Mouse (Mus musculus) forebrain, embryonic 11.5 days (tissue): ENCODE data around the gene Mast4. TPM values are rescaled to one million over a fixed set of nuclear protein-coding genes. Genes with fewer than 3 reads are reported as not detected.

Experiments
- ATAC-seq: fragments of 200-750 bp; cut with Nextera tagmentation; replicated peaks from 2 replicates; pipeline ENCODE4 v1.8.0; 2017; ENCODE audit warnings: moderate TSS enrichment; ENCODE audit not compliant: low FRiP score
- DNase-seq: peaks from one replicate; pipeline ENCODE4 v3.0.0-alpha.2; 2017; ENCODE audit warnings: low spot score
- H3K27ac ChIP-seq: fragments of 300-500 bp; sonication (generic); 2 replicates; pipeline ENCODE4 v1.5.1; 2014; ENCODE audit warnings: low read depth, low read length
- H3K27me3 ChIP-seq: fragments of 300-500 bp; sonication (generic); 2 replicates; pipeline ENCODE4 v1.6.1; 2014; ENCODE audit warnings: mild to moderate bottlenecking, low read length, mixed read lengths; ENCODE audit not compliant: control insufficient read depth, insufficient read depth
- H3K36me3 ChIP-seq: fragments of 300-500 bp; sonication (generic); 2 replicates; pipeline ENCODE4 v1.6.1; 2014; ENCODE audit warnings: mild to moderate bottlenecking, low read length, moderate library complexity, mixed read lengths; ENCODE audit not compliant: control insufficient read depth, insufficient read depth
- H3K4me1 ChIP-seq: fragments of 300-500 bp; sonication (generic); replicated peaks from 2 replicates; pipeline ENCODE4 v1.6.1; 2014; ENCODE audit warnings: low read length, mixed read lengths; ENCODE audit not compliant: control insufficient read depth, insufficient read depth
- H3K4me2 ChIP-seq: fragments of 300-500 bp; sonication (generic); 2 replicates; pipeline ENCODE4 v1.6.1; 2014; ENCODE audit warnings: low read depth, mild to moderate bottlenecking, low read length, moderate library complexity, mixed read lengths; ENCODE audit not compliant: severe bottlenecking
- H3K4me3 ChIP-seq: fragments of 300-500 bp; sonication (generic); 2 replicates; pipeline ENCODE4 v1.5.1; 2014; ENCODE audit warnings: low read depth, low read length
- H3K9ac ChIP-seq: fragments of 300-500 bp; sonication (generic); 2 replicates; pipeline ENCODE4 v1.6.1; 2014; ENCODE audit warnings: low read length
- H3K9me3 ChIP-seq: fragments of 300-500 bp; sonication (generic); 2 replicates; pipeline ENCODE4 v1.6.1; 2016; ENCODE audit warnings: low read length, mixed read lengths; ENCODE audit not compliant: control insufficient read depth
- WGBS: fragments of 180-500 bp; shearing (Covaris S2); extraction: QIAGEN DNeasy Blood & Tissue Kit; methylation state at CpG from one replicate; pipeline ENCODE4 v1.1.7; 2014; 5-methylcytosine and 5-hydroxymethylcytosine counted together
- polyA plus RNA-seq: library from polyadenylated mRNA; unstranded; fragments of >200 nt; fragmentation: Nextera tagmentation; extraction: Ambion mirVana; gene quantifications from 2 replicates; pipeline ENCODE4 v1.2.1, GENCODE M21; 2014

Mast4 gene
- polyA plus RNA-seq, 1 experiment from 2014 or later, result 23.5 TPM

- DNase-seq, result no peak
- H3K9me3 ChIP-seq, result no peaks in the 10 kb centered on the region
- no peak overlapping the region for H3K27ac ChIP-seq
- H3K4me3 ChIP-seq, result no peak overlapping the region
- no peak overlapping the region for H3K9ac ChIP-seq
- no peak overlapping the region for H3K4me2 ChIP-seq
- no peak for ATAC-seq
- no peaks in the 10 kb centered on the region for H3K36me3 ChIP-seq
- no peaks in the 10 kb centered on the region for H3K4me1 ChIP-seq
- WGBS, result 58% methylated on average over 4 of the region's 4 CpGs
- no peaks in the 10 kb centered on the region for H3K27me3 ChIP-seq
Measured at GRCm38 (mm10) chr13:102918616-102919015, 415.7 kb downstream of the Mast4 start.

- Histone ChIP-seq H3K4me1 (no peaks in the 10 kb centered on the region), H3K9ac (no peak overlapping the region), H3K36me3 (no peaks in the 10 kb centered on the region), H3K9me3 (no peaks in the 10 kb centered on the region), H3K4me2 (no peak overlapping the region), H3K27me3 (no peaks in the 10 kb centered on the region), H3K27ac (no peak overlapping the region), H3K4me3 (no peak overlapping the region)
- DNase-seq (no peak), ATAC-seq (no peak)
- WGBS, result 76% methylated on average over 1 of the region's 1 CpGs
Measured at GRCm38 (mm10) chr13:102915341-102915740, 419.0 kb downstream of the Mast4 start.

GRCm38 (mm10) chr13:102914800-102915199 lies 419.5 kb downstream of the Mast4 start:
- no peak for DNase-seq
- H3K4me3 ChIP-seq, result no peak overlapping the region
- H3K27ac ChIP-seq, result no peak overlapping the region
- ATAC-seq, result no peak
- no peaks in the 10 kb centered on the region for H3K36me3 ChIP-seq
- H3K9me3 ChIP-seq, result no peaks in the 10 kb centered on the region
- no peaks in the 10 kb centered on the region for H3K27me3 ChIP-seq
- no peaks in the 10 kb centered on the region for H3K4me1 ChIP-seq
- H3K4me2 ChIP-seq, result no peak overlapping the region
- H3K9ac ChIP-seq, result no peak overlapping the region

- H3K27me3 ChIP-seq, result no peaks in the 10 kb centered on the region
- H3K36me3 ChIP-seq, result no peaks in the 10 kb centered on the region
- DNase-seq (no peak), ATAC-seq (no peak)
- no peak overlapping the region for H3K27ac ChIP-seq
- 89% methylated on average over 2 of the region's 2 CpGs for WGBS
- no peaks in the 10 kb centered on the region for H3K9me3 ChIP-seq
- no peaks in the 10 kb centered on the region for H3K4me1 ChIP-seq
- H3K9ac ChIP-seq, result no peak overlapping the region
- no peak overlapping the region for H3K4me3 ChIP-seq
- H3K4me2 ChIP-seq, result no peak overlapping the region
Measured at GRCm38 (mm10) chr13:102913919-102914318, 420.4 kb downstream of the Mast4 start.

- Histone ChIP-seq H3K4me1 (no peaks in the 10 kb centered on the region), H3K36me3 (no peaks in the 10 kb centered on the region), H3K9me3 (no peaks in the 10 kb centered on the region), H3K27me3 (no peaks in the 10 kb centered on the region), H3K9ac (no peak overlapping the region), H3K4me2 (no peak overlapping the region), H3K27ac (no peak overlapping the region), H3K4me3 (no peak overlapping the region)
- DNase-seq, result no peak
- ATAC-seq, result no peak
- 87% methylated on average over 12 of the region's 12 CpGs for WGBS
Measured at GRCm38 (mm10) chr13:102912867-102913266, 421.4 kb downstream of the Mast4 start.

GRCm38 (mm10) chr13:102909654-102910418 lies 424.5 kb downstream of the Mast4 start:
- Histone ChIP-seq H3K4me3 (no peak overlapping the region), H3K27ac (no peak overlapping the region), H3K9me3 (no peaks in the 10 kb centered on the region), H3K36me3 (no peaks in the 10 kb centered on the region), H3K9ac (no peak overlapping the region), H3K4me2 (no peak overlapping the region), H3K27me3 (no peaks in the 10 kb centered on the region), H3K4me1 (no peaks in the 10 kb centered on the region)
- 82% methylated on average over 5 of the region's 5 CpGs for WGBS
- ATAC-seq (no peak), DNase-seq (no peak)

GRCm38 (mm10) chr13:102906661-102907009 lies 427.7 kb downstream of the Mast4 start:
- DNase-seq, result no peak
- WGBS, result 9% methylated on average over 9 of the region's 9 CpGs

GRCm38 (mm10) chr13:102906004-102906660 lies 428.2 kb downstream of the Mast4 start:
- Histone ChIP-seq H3K27me3 (no peaks in the 10 kb centered on the region), H3K4me2 (peak overlapping the region; percentile 70), H3K9ac (peak overlapping the region; percentile 64), H3K27ac (peak overlapping the region; percentile 76), H3K9me3 (no peaks in the 10 kb centered on the region), H3K4me3 (peak overlapping the region; percentile 51), H3K4me1 (no peaks in the 10 kb centered on the region), H3K36me3 (no peaks in the 10 kb centered on the region)
- under 1% methylated on average over 16 of the region's 16 CpGs for WGBS
- peak; percentile 97 for ATAC-seq
- peak; percentile 89 for DNase-seq

More at GRCm38 (mm10) chr13:102906661-102907009, 427.7 kb downstream of the Mast4 start:
- Histone ChIP-seq H3K4me1 (no peaks in the 10 kb centered on the region), H3K36me3 (no peaks in the 10 kb centered on the region), H3K4me3 (peak overlapping the region; percentile 51), H3K9me3 (no peaks in the 10 kb centered on the region), H3K9ac (peak overlapping the region; percentile 64), H3K27me3 (no peaks in the 10 kb centered on the region), H3K4me2 (peak overlapping the region; percentile 70), H3K27ac (no peak overlapping the region)
- no peak for ATAC-seq
